22 mouse cellular contexts compared by ENCODE assay signal in the genomic region with DNA sequence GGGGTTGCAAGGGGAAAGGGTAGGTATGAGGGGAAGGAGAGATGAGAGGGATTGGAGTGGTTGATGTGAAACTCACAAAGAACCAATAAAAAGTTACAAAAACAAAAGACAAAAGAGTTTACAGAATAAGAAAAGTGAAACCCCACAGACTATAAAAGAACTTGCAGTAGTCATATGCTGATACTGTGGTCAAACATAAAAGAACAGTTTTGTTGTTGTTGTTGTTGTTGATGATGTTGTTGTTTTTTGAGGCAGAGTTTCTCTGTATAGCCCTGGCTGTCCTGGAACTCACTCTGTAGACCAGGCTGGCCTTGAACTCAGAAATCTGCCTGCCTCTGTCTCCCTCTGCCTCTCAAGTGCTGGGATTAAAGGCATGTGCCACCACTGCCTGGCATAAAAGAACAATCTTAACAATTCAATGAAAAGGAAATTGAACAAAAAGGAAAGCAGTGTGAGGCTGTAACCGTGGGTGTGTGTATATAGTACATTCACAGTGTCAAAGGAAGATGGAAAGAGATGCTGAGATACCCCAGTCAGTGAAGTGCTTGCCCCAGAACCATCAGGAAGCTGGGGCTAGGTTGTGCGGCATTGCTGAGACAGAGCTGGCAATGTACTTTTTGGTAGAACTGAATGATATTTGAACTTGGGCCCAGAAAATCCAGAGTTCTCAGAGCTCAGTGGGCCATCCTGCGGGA. TPM values are rescaled to one million over a fixed set of nuclear protein-coding genes. Genes with fewer than 3 reads are reported as not detected.
"Had no signal": no experiment of that assay in that cellular context is flagged by ENCODE, and none has a peak within 500 bp of the region (broad histone marks: within the 10 kb centered on the region; RNA-seq: fewer than 3 reads in every experiment).

No protein-coding gene starts in this region.

- ATAC-seq: midbrain, embryonic 13.5 days; midbrain, embryonic 15.5 days had no signal

- DNase-seq: lung, adult 18-20 months; lung, embryonic 14.5 days; lung, postnatal 10 days; lung, postnatal 4 days; right cerebral cortex, postnatal 25 days; right cerebral cortex, postnatal 4 days; spleen, adult 18-20 months; thymus, adult 18-20 months; thymus, postnatal 14 days; thymus, postnatal 36 days had no signal

RNA-seq across cellular contexts. Expression of a gene that starts 49.2 kb away (rescaled TPM):
- total RNA-seq: neutrophil, adult 5-6 weeks had no signal
- polyA plus RNA-seq: liver, embryonic 16.5 days; lung, embryonic 14.5 days; lung, embryonic 16.5 days; midbrain, embryonic 11.5 days; midbrain, embryonic 15.5 days; myocyte; neural tube, embryonic 12.5 days; neural tube, embryonic 14.5 days; small intestine, adult 2 months; stomach, embryonic 14.5 days; thymus, postnatal 0 days had no signal
